Mouse (Mus musculus) lung, postnatal 0 days (tissue): ENCODE measurements around the gene Nme1.

Source experiments
- CTCF ChIP-seq: IDR thresholded peaks from 2 replicates; pipeline ENCODE4 v1.5.1; 2016; ENCODE audit warnings: antibody characterized with exemption, mild to moderate bottlenecking
- EP300 ChIP-seq: IDR thresholded peaks from 2 replicates; pipeline ENCODE4 v1.6.1; 2016; ENCODE audit warnings: antibody characterized with exemption, mild to moderate bottlenecking, control low read depth

- TF ChIP-seq CTCF (no peak), EP300 (no peak)
These were observed 11.3 kb upstream of the Nme1 start for GRCm38 (mm10) chr11:93979502-93980049.
